Mouse (Mus musculus) natural killer cell, adult 2 months (primary cell): ENCODE results near the gene P2rx1.

Experiments used
- DNase-seq, 2 experiments: peaks; one replicate each; pipeline ENCODE4 v3.0.0; 2022; ENCODE audit warnings: low spot score in 2 of 2

The P2rx1 gene

DNA sequence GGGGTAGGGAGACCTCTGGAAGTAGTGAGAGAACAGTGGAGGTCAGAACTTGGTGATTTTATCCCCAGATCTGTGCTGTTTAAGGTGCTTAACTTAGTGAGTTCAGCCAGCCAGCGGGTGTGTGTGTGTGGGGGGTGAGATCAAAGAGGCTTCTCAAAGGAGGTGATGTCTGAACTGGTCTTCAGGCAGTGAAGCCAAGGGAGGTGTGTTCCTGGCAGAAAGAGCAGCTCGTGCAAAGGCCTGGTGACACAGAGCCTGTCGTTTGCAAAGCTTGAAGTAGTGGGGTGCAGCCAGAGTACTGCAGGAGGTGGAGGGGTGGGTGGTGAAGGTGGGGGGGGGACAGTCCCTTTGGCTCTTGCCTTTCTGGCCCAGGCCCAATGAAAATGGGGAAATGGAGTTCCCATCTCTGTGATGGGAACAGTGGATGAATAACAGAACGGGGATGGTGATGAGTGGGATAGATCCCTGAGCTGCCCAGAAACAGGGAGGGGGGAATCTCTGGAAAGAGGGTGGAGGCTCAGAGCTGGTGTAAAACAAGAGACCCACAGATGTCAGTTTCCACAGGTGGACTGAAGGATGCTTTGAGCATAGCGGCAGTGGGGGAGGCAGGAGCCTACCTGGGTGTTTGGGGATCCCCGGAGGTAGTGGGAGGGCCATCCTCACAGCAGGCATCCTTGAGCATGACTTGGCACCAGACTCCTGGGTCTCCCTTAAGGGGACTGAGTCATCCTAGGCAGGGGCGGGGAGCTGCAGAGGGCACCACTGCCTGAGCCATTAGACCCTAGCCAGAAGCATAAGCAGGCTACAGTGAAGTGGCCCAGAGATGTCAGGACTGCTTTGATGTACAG is 22.3 kb downstream of the P2rx1 start:
- no peak for DNase-seq

DNA sequence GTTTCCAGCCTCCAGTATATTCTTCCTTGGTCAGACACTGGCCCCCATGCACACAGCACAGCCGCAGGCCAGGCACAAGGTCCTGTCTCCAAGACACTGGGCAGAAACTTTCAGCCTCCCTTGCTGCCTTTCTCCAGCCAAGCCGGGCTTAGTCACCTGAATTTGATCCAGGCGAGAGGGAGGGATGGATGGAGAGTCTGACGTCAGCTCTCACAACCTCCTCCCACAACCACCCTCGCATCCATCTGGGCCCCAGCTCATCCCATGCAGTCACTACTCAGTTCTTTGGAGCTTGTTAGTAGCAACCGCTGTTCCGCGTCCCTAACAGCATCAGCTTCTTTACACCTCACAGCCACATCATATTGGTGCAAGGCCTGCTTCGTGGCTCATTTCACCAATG is 24.2 kb downstream of the P2rx1 start:
- DNase-seq, result no peak

DNA sequence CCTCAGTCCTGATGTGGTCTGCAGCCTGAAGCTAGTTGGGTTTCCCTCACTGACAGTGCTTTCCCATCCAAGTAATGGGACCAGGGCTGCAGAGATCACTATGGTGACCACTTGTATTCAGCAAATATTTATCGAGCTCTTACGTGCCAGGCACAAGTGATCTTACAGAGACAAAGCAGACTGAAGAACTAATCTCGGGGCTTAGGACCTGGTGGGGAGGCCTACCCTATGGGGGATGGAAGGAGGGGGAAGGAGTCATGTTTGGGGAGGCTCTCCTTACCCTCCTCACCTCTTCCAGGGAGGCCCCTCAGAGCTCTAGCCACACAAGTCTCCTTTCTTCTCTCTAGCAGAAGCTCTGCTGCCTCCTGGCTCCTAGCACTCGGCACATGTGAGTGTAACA is 24.9 kb downstream of the P2rx1 start:
- no peak for DNase-seq

DNA sequence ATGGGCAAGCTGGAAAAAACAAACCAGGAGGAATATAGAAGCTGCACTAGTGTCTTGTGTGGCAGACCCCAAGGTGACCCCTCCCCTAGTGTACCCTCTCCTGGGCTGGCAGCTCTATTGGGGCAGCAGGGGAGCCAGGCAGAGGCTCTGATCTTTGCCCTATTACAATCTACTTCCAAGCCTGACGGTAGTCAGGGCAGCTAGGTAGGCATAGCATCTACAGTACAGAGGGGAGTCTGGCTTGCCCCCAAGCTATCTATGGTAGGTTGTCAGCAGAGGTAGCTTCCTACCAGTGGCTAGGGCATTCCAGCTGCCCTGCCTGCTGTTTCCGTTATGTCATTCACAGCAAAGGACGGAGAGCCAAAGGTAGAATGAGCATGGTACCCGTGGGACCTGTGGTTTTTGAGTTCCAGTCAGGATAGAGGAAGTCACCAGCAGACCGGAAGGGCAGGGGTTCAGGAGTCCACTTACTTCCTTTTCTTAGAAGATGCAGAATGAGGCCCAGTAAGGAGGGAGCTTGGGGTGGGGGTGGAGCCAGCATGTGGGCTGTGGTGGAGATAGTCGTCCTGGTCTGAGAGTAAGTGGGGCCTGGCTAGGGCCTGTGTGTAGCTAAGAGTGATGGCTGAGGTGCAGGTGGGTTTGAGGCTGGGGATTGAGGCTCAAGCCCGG is 25.5 kb downstream of the P2rx1 start:
- DNase-seq, result peak; percentile 21 to 81

DNA sequence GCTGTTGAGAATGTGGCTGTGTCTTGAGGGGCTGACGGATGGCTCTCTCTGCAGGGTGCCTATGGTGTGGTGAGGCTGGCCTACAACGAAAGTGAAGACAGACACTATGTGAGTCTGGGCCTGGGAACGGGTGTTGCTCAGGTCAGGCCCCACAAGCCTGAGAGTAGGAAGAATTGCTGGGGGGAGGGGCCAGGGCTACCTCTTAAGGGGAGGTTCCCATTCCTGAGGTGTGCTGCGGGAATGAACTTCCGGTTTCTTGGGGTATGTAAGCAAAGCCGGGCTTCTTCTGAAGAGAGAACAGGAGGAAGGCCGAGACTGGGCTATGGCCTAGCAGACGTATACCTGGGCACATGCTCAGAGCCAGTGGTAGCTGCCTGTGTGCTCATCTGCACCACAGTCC is 28.1 kb downstream of the P2rx1 start:
- no peak for DNase-seq

DNA sequence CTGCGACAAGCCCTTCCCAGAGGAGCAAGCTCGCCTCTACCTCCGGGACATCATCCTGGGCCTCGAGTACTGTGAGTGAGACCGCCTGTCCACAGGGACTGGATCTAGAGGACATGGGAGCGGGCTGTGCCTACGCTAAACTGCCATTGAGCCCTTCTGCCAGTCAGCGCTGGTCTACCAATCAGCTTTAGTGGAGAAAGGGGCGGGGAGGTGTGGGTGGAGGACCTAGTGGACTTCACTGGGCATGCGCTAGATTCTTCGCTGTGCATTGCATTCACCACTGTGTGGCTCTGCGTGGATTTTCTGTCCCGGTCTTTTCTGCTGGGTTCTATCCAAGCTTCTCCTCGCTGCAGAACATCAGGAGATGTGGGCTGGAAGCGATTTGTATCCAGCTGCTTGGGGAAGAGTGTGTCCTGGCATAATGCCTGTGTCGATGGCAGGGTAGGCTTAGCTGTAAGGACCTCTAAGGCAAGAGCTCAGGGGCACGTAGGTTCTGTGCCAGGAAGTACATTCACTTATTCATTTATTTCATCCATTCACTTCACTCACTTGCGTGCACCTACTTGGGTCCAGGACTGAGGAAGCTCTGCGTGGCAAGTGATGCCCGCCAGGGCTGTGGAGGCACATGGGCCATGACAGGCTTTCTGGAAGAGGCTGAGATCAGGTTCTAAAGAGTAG is 32.1 kb downstream of the P2rx1 start:
- peak; percentile 74 to 77 for DNase-seq

DNA sequence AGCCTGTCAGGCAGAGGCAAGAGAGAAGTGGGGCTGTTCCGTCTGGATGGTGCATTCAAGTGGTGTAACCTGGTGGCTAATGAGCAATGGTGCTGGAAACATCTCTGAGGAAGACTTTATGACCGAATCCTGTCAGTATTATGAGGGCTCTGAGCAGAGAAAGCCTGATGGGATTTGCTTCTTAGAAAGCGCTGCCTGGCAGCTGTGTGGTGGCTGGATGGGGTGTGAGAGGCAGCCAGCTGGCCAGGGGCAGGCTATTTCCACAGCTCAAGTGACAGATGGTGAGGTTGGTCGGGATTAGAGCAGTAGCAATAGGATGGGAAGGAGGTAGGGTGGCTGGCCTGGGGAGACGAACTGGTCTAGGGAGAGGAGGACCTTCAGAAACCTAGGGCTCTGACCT is 32.6 kb downstream of the P2rx1 start:
- DNase-seq, result no peak

DNA sequence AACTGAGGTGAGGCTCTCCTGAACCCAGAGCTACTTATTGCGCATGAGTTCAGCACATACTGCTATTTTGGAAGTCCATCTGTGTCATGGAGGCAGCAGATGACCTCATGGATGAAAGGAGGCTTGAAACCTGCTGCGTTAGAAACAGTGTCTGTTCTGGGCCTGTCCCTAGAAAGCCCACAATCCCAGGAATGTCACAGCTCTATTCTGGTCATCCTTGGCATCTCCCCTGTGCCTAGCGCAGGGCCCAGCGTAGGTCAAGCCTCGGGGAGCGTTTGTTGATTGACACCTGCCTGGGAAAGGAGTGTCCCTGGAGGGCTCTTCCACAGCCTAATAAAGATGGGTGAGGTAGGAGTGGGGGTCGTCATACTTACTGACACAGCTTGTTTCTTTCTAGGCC is 37.2 kb downstream of the P2rx1 start:
- no peak for DNase-seq

DNA sequence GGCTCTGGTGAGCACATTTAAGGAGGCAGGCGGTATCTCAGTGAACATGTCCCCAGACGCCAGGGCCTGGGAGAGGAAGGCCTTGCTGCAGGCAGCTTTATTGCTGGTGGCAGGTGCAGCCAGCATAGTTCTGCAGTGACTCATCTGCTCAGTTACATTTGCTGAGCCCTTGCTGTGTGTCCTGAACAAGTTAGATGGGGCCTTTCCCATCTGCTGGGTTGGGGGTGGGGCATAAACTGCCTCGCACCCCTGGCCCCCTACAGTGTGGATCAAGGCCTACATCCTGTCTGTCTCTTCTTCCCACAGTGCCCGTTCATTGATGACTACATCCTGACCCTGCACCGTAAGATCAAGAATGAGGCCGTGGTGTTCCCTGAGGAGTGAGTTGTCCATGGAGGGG is 38.0 kb downstream of the P2rx1 start:
- DNase-seq, result no peak

DNA sequence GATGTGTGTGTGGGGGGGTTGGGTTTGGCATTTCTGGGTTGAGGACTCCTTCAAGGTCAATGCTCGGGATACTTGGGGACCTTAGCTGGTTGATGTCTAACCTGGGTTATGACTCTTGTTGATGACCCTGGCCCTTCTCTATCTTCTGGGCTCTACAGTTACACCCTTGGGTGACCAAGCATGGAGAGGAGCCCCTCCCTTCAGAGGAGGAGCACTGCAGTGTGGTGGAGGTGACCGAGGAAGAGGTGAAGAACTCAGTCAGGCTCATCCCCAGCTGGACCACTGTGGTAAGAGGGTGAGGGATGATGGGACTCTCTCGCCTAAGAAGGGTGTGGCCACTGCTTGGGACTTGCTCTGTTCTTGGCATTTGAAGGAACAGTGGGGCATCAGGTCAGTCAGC is 38.8 kb downstream of the P2rx1 start:
- DNase-seq, result no peak

DNA sequence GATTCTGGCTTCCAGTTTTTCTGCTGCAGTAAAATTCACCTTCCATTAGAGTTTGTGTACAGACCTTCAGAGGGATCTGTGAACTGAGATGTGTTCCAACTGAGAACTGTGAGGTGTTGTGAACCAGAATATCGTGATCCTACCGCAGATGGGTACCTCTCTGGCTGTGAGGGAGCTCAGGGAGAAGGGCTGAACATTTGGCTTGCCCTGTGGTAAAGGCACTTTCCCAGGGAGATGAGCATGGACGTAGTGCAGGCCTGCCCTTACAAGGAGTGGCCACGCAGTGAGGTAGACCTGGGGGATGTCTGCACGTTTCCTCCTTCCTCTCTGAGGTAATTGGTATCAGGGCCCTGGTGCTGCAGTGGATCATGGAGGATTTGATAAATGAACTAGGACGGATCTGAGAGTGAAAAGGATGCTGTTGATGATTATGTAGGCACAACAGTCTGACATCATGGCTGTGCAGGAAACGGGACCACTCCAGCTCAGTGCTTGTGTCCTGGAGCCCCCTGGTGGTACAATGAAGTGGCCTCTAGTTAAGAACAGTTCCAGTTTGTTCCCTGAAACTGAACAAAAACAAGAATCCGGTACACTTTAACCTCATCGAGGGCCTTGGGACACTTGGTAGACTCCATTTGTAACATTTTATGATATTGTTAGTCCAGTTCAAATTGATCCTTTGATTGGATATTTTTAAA is 40.3 kb downstream of the P2rx1 start:
- DNase-seq, result peak; percentile 27 to 64

DNA sequence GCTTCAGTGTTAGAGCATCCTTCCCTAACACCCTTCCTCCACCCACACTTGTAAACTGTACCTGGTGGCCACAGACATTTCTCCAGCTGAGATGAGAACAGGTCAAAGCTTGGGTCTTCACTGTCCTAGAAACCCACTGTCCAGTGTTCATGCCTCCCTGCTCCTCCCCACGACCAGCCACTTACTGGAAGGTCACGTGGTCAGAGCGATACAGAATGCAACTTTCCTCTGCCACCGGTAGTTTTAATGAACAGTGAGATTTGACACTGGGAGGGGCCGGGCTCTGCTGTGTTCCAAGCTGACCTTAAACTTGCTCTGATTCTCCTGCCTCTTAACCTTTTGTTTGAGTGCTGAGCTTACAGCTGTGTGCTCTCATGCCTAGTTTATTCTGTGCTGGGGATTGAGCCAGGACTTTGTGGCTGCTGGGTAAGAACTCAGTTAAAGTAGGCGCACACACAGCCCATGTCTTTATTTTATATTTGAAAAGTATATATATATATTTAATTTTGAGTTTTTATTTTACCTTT is 45.4 kb downstream of the P2rx1 start:
- DNase-seq, result no peak

DNA sequence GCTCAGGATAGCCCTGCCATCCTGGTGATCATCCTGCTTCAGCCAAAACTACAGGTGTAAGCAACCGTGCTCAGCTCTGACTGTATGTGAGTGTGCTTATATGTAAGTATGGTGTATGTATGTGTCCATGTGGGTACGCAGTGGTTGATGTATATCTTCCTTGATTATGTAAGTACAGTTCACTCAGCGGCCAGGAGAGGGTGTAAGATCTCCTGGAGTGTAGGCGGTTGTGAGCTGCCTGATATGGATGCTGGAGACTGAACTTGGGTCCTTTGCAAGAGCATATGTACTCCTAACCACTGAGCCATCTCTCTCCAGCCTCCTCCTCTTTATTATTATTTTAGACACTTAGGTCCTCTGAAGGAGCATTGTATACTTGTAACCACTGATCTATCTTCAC is 45.9 kb downstream of the P2rx1 start:
- DNase-seq, result no peak

DNA sequence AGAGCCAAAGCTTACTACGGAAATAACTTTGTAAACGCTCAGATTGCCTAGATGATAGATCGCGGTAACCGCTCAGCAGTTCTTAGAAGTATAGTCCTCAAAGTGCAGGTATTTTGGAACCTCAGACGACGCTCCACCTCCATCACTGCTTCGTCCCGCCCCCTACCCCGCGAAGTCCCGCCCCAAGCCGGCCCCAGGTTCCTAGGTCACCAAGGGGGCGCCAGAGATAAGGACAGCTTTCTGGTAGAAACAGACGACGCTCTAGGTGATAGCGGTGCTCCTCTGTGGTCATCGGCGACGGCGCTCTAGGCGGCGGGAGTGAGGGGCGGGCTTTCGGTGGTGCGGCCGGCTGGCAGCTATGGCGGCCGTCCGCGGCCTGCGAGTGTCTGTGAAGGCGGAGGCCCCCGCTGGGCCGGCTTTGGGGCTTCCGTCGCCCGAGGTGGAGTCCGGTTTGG is 48.7 kb downstream of the P2rx1 start, which contains the start of gene Ncbp3:
TSS of gene Ncbp3 (plus strand) at position 242 of the 455 bp plus-strand sequence.
- peak; percentile 98 for DNase-seq

DNA sequence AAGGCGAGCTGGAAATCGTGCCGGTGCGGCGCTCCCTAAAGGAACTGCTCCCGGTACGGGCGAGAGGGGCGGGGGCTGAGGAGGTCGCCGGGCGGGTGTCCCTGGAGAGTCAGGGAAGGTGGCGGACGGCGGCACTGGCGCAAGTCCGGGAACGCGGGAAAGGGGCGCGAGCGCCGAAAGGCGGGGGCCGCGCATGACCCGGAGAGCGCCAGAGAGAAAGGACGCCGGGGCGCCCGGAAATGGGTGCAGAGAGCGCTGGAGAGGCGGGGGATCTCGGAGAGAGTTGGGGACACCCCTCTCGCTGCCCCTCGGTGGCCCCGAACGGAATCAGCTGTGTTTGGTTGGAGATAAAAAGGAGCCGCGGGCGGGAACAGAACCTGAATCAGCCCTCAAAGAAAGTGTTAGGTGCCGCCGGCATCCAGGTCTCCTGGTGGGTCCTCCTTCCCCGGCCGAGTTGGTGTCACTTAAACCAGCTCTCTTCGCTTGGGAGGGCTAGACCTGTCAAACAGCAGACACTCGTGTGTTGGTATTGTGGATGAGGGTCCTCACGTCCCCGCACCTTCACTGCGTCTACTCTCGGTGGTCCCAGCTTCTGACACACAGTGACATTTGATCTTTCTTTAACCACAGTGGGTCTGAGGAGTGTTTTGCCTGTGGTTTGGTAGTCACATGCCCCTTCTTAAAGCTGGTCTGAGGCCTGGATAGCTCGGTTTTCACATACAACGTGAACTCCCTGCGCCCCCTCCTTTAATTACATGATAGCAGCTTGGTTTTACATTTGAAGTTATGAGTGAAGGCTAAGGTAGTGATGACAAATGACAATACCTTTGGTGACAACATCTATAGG is 49.4 kb downstream of the P2rx1 start:
- DNase-seq, result no peak

DNA sequence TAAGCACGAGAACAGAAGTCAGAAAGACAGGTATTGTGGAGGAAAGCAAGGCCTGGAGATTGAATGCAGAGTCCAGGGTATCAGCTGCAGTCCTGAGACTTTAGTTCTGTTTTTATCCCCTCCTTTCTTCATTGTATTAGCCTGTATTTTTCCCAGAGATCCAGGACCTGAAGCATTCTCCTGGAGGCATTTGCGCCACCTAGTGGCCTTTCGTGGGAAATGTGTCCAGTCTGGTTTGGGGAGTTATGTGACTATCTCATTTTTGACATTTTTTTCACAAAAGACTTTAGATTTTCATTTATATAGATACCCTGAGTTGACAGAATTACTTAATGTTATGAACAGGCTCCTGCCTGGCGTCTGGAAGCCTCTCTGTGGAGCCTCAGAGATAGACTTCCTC is 50.4 kb downstream of the P2rx1 start:
- peak; percentile 40 to 57 for DNase-seq

DNA sequence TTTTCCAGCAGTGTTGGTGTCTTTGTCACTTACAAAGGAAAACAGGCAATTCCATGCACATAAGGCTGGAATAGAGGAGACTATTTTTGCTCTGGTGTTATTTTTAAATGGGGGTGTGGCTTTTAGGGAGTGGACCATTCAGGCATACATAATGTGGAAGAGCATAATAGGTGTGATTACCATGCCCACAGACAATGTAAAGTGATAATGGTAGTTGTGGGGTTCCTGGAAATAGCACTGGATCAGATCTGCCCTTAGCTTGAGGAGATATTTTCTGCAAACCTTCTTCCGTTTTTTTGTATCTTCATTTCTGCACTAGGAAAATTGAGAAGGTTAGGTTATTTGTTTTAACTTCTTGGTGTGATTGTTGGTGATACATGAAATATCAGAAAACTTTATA is 53.9 kb downstream of the P2rx1 start:
- DNase-seq, result no peak

DNA sequence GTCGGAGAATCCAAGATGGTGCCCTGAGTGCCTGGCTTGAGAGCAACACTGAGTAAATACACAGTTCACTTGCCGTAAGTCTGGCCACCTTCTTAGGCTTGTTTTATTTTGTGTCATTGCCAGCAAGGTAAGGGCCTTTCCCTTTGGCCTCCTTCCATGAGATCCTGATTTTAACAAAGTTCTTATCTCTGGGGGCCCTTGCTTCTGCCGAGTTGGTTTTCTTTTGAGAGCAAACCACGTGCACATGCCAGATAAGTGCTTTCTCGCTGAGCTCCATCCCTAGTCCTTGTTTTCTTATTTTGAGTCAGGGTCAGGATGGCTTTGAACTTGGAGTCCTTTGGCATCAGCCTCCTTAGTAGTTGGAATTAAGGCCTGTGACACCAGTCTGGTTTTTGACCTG is 58.8 kb downstream of the P2rx1 start:
- DNase-seq, result no peak

DNA sequence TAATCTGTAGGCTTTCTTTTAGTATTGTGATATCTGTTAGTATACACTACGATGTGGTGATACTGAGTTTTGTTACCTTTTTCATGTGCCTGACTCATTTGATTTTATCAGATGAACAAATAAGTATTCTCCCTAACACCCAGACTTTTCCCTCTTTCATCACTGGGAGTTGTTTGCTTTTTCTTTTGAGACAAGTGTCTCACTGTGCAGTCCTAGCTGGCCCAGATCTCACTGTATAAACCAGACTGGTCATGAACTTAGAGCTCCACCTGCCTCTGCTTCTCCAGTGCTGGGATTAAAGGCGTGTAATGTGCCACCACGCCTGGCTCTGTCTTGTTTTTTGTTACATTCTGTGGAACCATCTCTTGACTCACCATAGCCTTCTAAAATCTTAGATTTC is 60.7 kb downstream of the P2rx1 start:
- DNase-seq, result no peak

DNA sequence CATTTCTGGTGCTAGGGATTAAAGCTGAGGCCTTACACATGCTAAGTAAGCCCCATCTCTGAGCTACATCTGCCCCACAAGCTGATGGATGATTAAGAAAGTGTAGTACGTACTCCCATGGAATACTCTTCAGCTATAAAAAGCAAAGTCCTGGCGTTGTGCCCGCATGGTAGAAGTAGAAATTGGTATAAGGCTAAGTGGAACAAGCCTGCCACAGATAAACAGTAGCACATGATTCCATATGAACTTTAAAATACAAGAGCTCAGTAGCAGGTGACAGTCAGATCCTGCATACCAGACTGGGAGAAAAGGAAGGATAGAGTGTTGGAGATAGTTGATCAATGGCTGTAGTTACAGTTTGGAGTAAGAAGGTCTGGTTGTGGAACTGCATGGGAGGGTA is 62.5 kb downstream of the P2rx1 start:
- DNase-seq, result no peak
